23 mouse cellular contexts compared by ENCODE assay signal in the genomic region with DNA sequence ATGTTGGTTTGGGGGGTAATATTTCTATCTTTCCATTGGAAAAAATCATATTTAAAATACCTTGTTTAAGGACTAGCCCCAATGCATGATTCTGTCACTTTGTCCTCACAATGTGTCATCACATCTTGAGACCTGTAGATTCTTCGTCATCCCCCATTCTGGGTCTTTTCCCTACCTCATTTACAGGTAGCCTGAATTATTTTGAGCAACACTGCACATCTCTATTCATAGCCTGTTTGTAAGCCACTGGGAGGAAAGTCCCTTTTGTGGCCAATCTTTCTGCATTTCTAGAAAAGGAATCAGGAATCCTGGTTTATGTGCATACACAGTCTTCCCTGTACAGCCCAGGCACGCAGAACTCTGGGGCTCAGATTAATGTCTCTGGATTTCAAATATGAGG.
A peak's percentile ranks its signal among the peaks of the same experiment; 100 is the strongest.
DNase-seq lines count a peak whose midpoint lies in the region; ATAC-seq and TF ChIP-seq lines count a peak whose summit lies in the region.
"Had no signal": no experiment of that assay in that cellular context is flagged by ENCODE, and none has a peak within 500 bp of the region (broad histone marks: within the 10 kb centered on the region; RNA-seq: fewer than 3 reads in every experiment).

No protein-coding gene starts in this region.

- no peaks in the 10 kb centered on the region for H3K36me3 ChIP-seq in hindbrain, embryonic 14.5 days (replicated peaks; ENCODE audit: control insufficient read depth, insufficient read depth)
- H3K36me3 ChIP-seq in hindbrain, embryonic 11.5 days (ENCODE audit: control insufficient read depth, insufficient read depth, low read length), result no peaks in the 10 kb centered on the region
- peaks cover 12% of the 10 kb centered on the region for H3K36me3 ChIP-seq in neural tube, embryonic 13.5 days
- peaks cover 30 to 85% of the 10 kb centered on the region in 2 experiments for H3K36me3 ChIP-seq in CH12.LX (replicated peaks in 1 of 2; ENCODE audit: control insufficient read depth in 1 of 2, insufficient read depth in 1 of 2, low read length in 1 of 2)
- H3K36me3 ChIP-seq in neural tube, embryonic 14.5 days (ENCODE audit: control insufficient read depth, insufficient read depth, low read length), result no peaks in the 10 kb centered on the region
- H3K36me3 ChIP-seq: embryonic facial prominence, embryonic 10.5 days; embryonic facial prominence, embryonic 12.5 days; forebrain, embryonic 15.5 days; G1E had no signal

- no peak for ATAC-seq in hindbrain, embryonic 14.5 days (ENCODE audit: low FRiP score)
- no peak for ATAC-seq in hindbrain, embryonic 11.5 days (ENCODE audit: low FRiP score)
- no peak for ATAC-seq in neural tube, embryonic 13.5 days (ENCODE audit: low read depth)
- no peak for ATAC-seq in neural tube, embryonic 14.5 days (ENCODE audit: low read depth)
- no peak for ATAC-seq in megakaryocyte progenitor cell, adult 5-6 weeks (replicated peaks; ENCODE audit: poor library complexity)
- ATAC-seq: activated CD4-positive, CD25-positive, alpha-beta regulatory T cell, adult 4 months; forebrain, embryonic 13.5 days; Patski had no signal

- H3K27ac ChIP-seq in hindbrain, embryonic 14.5 days, result peak overlapping the region; percentile 60
- no peak overlapping the region for H3K27ac ChIP-seq in hindbrain, embryonic 11.5 days (ENCODE audit: low read depth, low read length)
- H3K27ac ChIP-seq in neural tube, embryonic 13.5 days (replicated peaks), result peak overlapping the region; percentile 77
- no peak overlapping the region for H3K27ac ChIP-seq in CH12.LX (ENCODE audit: insufficient read depth, low read depth)
- peak overlapping the region; percentile 61 for H3K27ac ChIP-seq in neural tube, embryonic 14.5 days (ENCODE audit: low read depth, low read length)
- H3K27ac ChIP-seq: embryonic facial prominence, embryonic 10.5 days; embryonic facial prominence, embryonic 12.5 days; forebrain, embryonic 15.5 days had no signal

- H3K4me3 ChIP-seq in hindbrain, embryonic 14.5 days (replicated peaks; ENCODE audit: low read length), result no peak overlapping the region
- no peak overlapping the region for H3K4me3 ChIP-seq in hindbrain, embryonic 11.5 days (ENCODE audit: low read depth, low read length)
- no peak overlapping the region for H3K4me3 ChIP-seq in neural tube, embryonic 13.5 days
- no peak overlapping the region for H3K4me3 ChIP-seq in CH12.LX (replicated peaks in 1 of 3; ENCODE audit: low read depth in 2 of 3, low read length in 2 of 3, poor library complexity in 1 of 3)
- no peak overlapping the region for H3K4me3 ChIP-seq in neural tube, embryonic 14.5 days (ENCODE audit: low read depth, low read length)
- H3K4me3 ChIP-seq: embryonic facial prominence, embryonic 10.5 days; embryonic facial prominence, embryonic 12.5 days; forebrain, embryonic 13.5 days; forebrain, embryonic 15.5 days had no signal

- H3K27me3 ChIP-seq in hindbrain, embryonic 14.5 days (ENCODE audit: control insufficient read depth, insufficient read depth, low read length), result no peaks in the 10 kb centered on the region
- no peaks in the 10 kb centered on the region for H3K27me3 ChIP-seq in hindbrain, embryonic 11.5 days (ENCODE audit: control insufficient read depth, insufficient read depth, low read length)
- H3K27me3 ChIP-seq in neural tube, embryonic 13.5 days, result no peaks in the 10 kb centered on the region
- no peaks in the 10 kb centered on the region for H3K27me3 ChIP-seq in CH12.LX (replicated peaks)
- no peaks in the 10 kb centered on the region for H3K27me3 ChIP-seq in neural tube, embryonic 14.5 days (ENCODE audit: control insufficient read depth, insufficient read depth, low read length)
- H3K27me3 ChIP-seq: embryonic facial prominence, embryonic 12.5 days; forebrain, embryonic 15.5 days; Patski had no signal

- no peak for DNase-seq in hindbrain, embryonic 14.5 days (ENCODE audit: low spot score)
- no peak for DNase-seq in hindbrain, embryonic 11.5 days (ENCODE audit: low spot score)
- no peak for DNase-seq in neural tube, embryonic 10.5 days (ENCODE audit: extremely low spot score, low spot score)
- no peak for DNase-seq in CH12.LX (ENCODE audit: extremely low read depth)
- no peak for DNase-seq in kidney, postnatal 25 days
- DNase-seq: adrenal gland, adult 8-10 months; adrenal gland, postnatal 14 days; adrenal gland, postnatal 36 days; cerebellum, adult 11-12 months; cerebellum, adult 2 months; cerebellum, adult 9-10 months; cerebellum, postnatal 10 days; cerebellum, postnatal 25 days had no signal

- dilution Hi-C loops in CH12.LX (cut with MboI; ENCODE audit: extremely low pct_ligation_motif_present, extremely low pct_unique_long_range_greater_than_20kb, low sequenced_read_pairs), result no loop called here

- in situ Hi-C loops in CH12.LX (cut with MboI; ENCODE audit: low pct_ligation_motif_present, low pct_unique_long_range_greater_than_20kb, low sequenced_read_pairs), result no loop called here

- H3K4me2 ChIP-seq in hindbrain, embryonic 14.5 days (replicated peaks), result no peak overlapping the region
- no peak overlapping the region for H3K4me2 ChIP-seq in hindbrain, embryonic 11.5 days (replicated peaks; ENCODE audit: low read depth, low read length)
- H3K4me2 ChIP-seq in neural tube, embryonic 13.5 days, result no peak overlapping the region
- H3K4me2 ChIP-seq in CH12.LX (ENCODE audit: insufficient read depth, low read depth, poor library complexity, severe bottlenecking), result no peak overlapping the region
- no peak overlapping the region for H3K4me2 ChIP-seq in neural tube, embryonic 14.5 days (ENCODE audit: low read depth, low read length)
- H3K4me2 ChIP-seq: embryonic facial prominence, embryonic 12.5 days; forebrain, embryonic 13.5 days; forebrain, embryonic 15.5 days had no signal

- H3K79me2 ChIP-seq in CH12.LX (replicated peaks; ENCODE audit: control insufficient read depth, extremely low read depth, insufficient read depth, poor library complexity, severe bottlenecking), result no peaks in the 10 kb centered on the region

- no peak for TF ChIP-seq EP300 in CH12.LX (IDR thresholded peaks at IDR 0.05; ENCODE audit: low read length)

- peaks cover 19% of the 10 kb centered on the region for H3K4me1 ChIP-seq in hindbrain, embryonic 14.5 days (replicated peaks; ENCODE audit: control insufficient read depth, insufficient read depth, low read length)
- H3K4me1 ChIP-seq in hindbrain, embryonic 11.5 days (replicated peaks; ENCODE audit: control insufficient read depth, insufficient read depth, low read length), result peaks cover 2% of the 10 kb centered on the region; the same call in 1 of the 2 replicates
- H3K4me1 ChIP-seq in neural tube, embryonic 13.5 days (replicated peaks), result peaks cover 36% of the 10 kb centered on the region
- peaks cover 6 to 32% of the 10 kb centered on the region in 2 experiments for H3K4me1 ChIP-seq in CH12.LX (ENCODE audit: control insufficient read depth in 1 of 2, insufficient read depth in 2 of 2)
- H3K4me1 ChIP-seq in neural tube, embryonic 14.5 days (ENCODE audit: control insufficient read depth, insufficient read depth, low read length), result peaks cover 5% of the 10 kb centered on the region; the same call in 1 of the 2 replicates
- H3K4me1 ChIP-seq: embryonic facial prominence, embryonic 12.5 days had no signal

- H3K9me3 ChIP-seq in hindbrain, embryonic 14.5 days (ENCODE audit: control insufficient read depth, low read length), result no peaks in the 10 kb centered on the region
- H3K9me3 ChIP-seq in hindbrain, embryonic 11.5 days (ENCODE audit: control insufficient read depth, low read length), result no peaks in the 10 kb centered on the region
- H3K9me3 ChIP-seq in neural tube, embryonic 13.5 days, result no peaks in the 10 kb centered on the region
- no peaks in the 10 kb centered on the region for H3K9me3 ChIP-seq in CH12.LX (replicated peaks; ENCODE audit: low read length)
- H3K9me3 ChIP-seq in neural tube, embryonic 14.5 days (ENCODE audit: control insufficient read depth, low read length), result no peaks in the 10 kb centered on the region
- H3K9me3 ChIP-seq: embryonic facial prominence, embryonic 10.5 days; embryonic facial prominence, embryonic 12.5 days; forebrain, embryonic 13.5 days; forebrain, embryonic 15.5 days; G1E had no signal

- no peak overlapping the region for H3K9ac ChIP-seq in hindbrain, embryonic 14.5 days
- no peak overlapping the region for H3K9ac ChIP-seq in hindbrain, embryonic 11.5 days (ENCODE audit: low read depth, low read length)
- H3K9ac ChIP-seq in neural tube, embryonic 13.5 days, result no peak overlapping the region
- H3K9ac ChIP-seq in CH12.LX (ENCODE audit: insufficient read depth, low read depth), result no peak overlapping the region
- no peak overlapping the region for H3K9ac ChIP-seq in neural tube, embryonic 14.5 days (replicated peaks; ENCODE audit: low read depth, low read length)
- H3K9ac ChIP-seq: embryonic facial prominence, embryonic 12.5 days; forebrain, embryonic 13.5 days; forebrain, embryonic 15.5 days had no signal

- WGBS in hindbrain, embryonic 14.5 days, result 73% methylated on average over 2 of the region's 2 CpGs
- 94% methylated on average over 2 of the region's 2 CpGs for WGBS in hindbrain, embryonic 11.5 days
- WGBS in neural tube, embryonic 13.5 days, result 79% methylated on average over 2 of the region's 2 CpGs
- 73% methylated on average over 2 of the region's 2 CpGs for WGBS in neural tube, embryonic 14.5 days

- no peak for TF ChIP-seq CTCF in CH12.LX (conservative IDR thresholded peaks at IDR 0.05 in 1 of 2, IDR thresholded peaks at IDR 0.05 in 1 of 2; ENCODE audit: low read depth in 2 of 2, low read length in 2 of 2)

- TF ChIP-seq RAD21 in CH12.LX (IDR thresholded peaks at IDR 0.05; ENCODE audit: low read depth, low read length), result no peak

- no peak for TF ChIP-seq POLR2A in CH12.LX (IDR thresholded peaks at IDR 0.05; ENCODE audit: low read depth, low read length)

TF ChIP-seq in CH12.LX, 34 proteins besides CTCF, POLR2A, EP300 and RAD21:
- TF ChIP-seq ETS1 (conservative IDR thresholded peaks at IDR 0.05; ENCODE audit: low read depth, low read length) (peak; percentile 50; the same call in 1 of the 2 replicates), MAFK (IDR thresholded peaks at IDR 0.05; ENCODE audit: insufficient replicate concordance, low read length) (no peak), IRF4 (IDR thresholded peaks at IDR 0.05; ENCODE audit: low read depth, low read length) (peak; percentile 16; the same call in 1 of the 2 replicates), MEF2A (IDR thresholded peaks at IDR 0.05; ENCODE audit: borderline replicate concordance, low read depth, low read length) (peak; percentile 75), HCFC1 (IDR thresholded peaks at IDR 0.05; ENCODE audit: low read depth, low read length) (no peak), MAZ (IDR thresholded peaks at IDR 0.05; ENCODE audit: low read depth, low read length) (no peak)
TF ChIP-seq in CH12.LX: peak in this region for 3.

Comparison
In these comparisons a context has a peak if more than half of its experiments do, and no peak if none do; other contexts are left out.
1. H3K27ac ChIP-seq: peak in hindbrain, embryonic 14.5 days (single experiment), neural tube, embryonic 13.5 days (single experiment) and neural tube, embryonic 14.5 days (single experiment); none in hindbrain, embryonic 11.5 days (single experiment) and CH12.LX (single experiment).